Mouse (Mus musculus) ES-Bruce4 (cell line): ENCODE data around the gene Lrrc42. TPM values are rescaled to one million over a fixed set of nuclear protein-coding genes. Genes with fewer than 3 reads are reported as not detected.

ENCODE experiments used
- H3K27ac ChIP-seq: 2 replicates; pipeline ENCODE4 v1.5.1; 2012; ENCODE audit warnings: low read length, inconsistent platforms; ENCODE audit not compliant: insufficient read depth
- H3K27me3 ChIP-seq: 2 replicates; pipeline ENCODE4 v1.6.1; 2012; ENCODE audit warnings: mild to moderate bottlenecking, low read length, inconsistent platforms; ENCODE audit not compliant: control insufficient read depth, poor library complexity, insufficient read depth, severe bottlenecking
- H3K36me3 ChIP-seq: 2 replicates; pipeline ENCODE4 v1.6.1; 2012; ENCODE audit warnings: inconsistent platforms, mild to moderate bottlenecking, low read length, moderate library complexity; ENCODE audit not compliant: control insufficient read depth, poor library complexity, insufficient read depth, severe bottlenecking
- H3K4me1 ChIP-seq: one replicate; pipeline ENCODE4 v1.8.1; 2011; ENCODE audit warnings: low read length; ENCODE audit not compliant: control insufficient read depth, insufficient read depth
- H3K4me3 ChIP-seq: 2 replicates; pipeline ENCODE4 v1.5.1; 2011; ENCODE audit warnings: low read depth, mild to moderate bottlenecking, low read length
- H3K9ac ChIP-seq: 2 replicates; pipeline ENCODE4 v1.6.1; 2012; ENCODE audit warnings: low read depth, mild to moderate bottlenecking, inconsistent platforms; ENCODE audit not compliant: poor library complexity, severe bottlenecking
- H3K9me3 ChIP-seq: replicated peaks from 2 replicates; pipeline ENCODE4 v1.6.1; 2012; ENCODE audit warnings: mild to moderate bottlenecking, low read length, inconsistent platforms; ENCODE audit not compliant: control insufficient read depth, poor library complexity, insufficient read depth, severe bottlenecking
- CTCF ChIP-seq: IDR thresholded peaks from one replicate; pipeline ENCODE4 v1.8.1; 2011; ENCODE audit warnings: low read depth, low read length
- EP300 ChIP-seq: IDR thresholded peaks from 2 replicates; pipeline ENCODE4 v1.6.1; 2011; ENCODE audit warnings: low read depth, low read length; ENCODE audit not compliant: insufficient read depth
- POLR2A ChIP-seq: IDR thresholded peaks from one replicate; pipeline ENCODE4 v1.8.1; 2011; ENCODE audit warnings: low read length; ENCODE audit not compliant: insufficient read depth
- polyA plus RNA-seq: library from polyadenylated mRNA; stranded (reverse); fragments of >200 nt; gene quantifications from 2 replicates; pipeline ENCODE4 v1.2.4, GENCODE M21; 2011; ENCODE audit warnings: low read depth; ENCODE audit not compliant: missing spikeins, insufficient read depth, insufficient read length

Gene Lrrc42
- polyA plus RNA-seq, 1 experiment: 75.4 TPM

DNA sequence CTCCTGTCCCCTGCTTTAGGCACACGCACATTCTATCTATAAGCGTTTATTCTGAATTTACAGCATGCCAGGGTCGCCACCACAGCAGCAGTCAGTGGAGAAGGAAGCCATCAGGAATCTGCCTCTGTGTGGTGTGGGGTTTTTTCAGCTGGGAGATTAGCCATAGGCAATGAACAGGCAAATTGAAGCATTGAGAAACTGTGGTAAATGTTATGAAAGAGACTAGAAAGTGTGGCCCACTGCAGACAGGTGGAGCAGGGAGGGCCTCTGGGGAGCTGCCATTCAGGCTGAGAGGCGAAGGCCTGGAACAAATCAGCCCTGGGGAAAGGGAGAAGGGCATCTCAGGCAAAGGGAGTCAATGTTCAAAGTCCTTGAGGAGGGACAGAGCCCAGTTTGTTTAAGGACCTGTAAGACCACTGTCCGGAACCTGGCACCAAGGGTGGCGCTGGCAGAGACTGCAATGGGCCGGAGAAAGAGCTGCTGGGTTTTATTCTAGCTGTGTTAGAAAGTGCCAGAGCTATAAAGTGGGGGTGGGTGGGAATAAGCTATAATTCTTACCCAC is 46.5 kb upstream of the Lrrc42 start:
- no peaks in the 10 kb centered on the region for H3K9me3 ChIP-seq
- H3K36me3 ChIP-seq: no peaks in the 10 kb centered on the region
- no peak overlapping the region for H3K27ac ChIP-seq
- H3K4me3 ChIP-seq: no peak overlapping the region
- H3K9ac ChIP-seq: no peak overlapping the region
- no peaks in the 10 kb centered on the region for H3K4me1 ChIP-seq
- H3K27me3 ChIP-seq: no peaks in the 10 kb centered on the region
- TF ChIP-seq CTCF (no peak), EP300 (no peak), POLR2A (no peak)

DNA sequence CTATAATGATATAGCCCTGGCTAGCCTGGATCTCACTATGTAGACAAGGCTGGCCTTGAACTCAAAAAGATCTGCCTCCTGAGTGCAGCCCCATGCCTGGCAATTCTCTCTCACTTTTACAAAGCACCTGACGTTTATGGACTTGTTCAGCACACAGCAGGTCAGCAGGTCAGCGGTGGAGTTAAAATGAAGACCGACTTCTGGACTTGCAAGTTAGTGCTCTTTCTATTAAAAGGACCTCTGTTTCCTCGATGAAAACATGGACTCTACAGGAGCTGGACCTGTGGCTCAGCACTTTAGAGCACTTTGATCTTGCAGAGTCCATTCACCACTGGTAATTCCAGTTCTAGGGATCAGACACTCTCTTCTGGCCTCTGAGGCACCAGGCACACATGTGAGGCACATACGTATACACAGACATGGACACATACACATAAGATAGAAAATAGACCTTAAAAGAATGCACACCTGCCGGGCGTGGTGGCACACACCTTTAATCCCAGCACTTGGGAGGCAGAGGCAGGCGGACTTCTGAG is 44.8 kb upstream of the Lrrc42 start:
- no peaks in the 10 kb centered on the region for H3K27me3 ChIP-seq
- H3K9ac ChIP-seq: no peak overlapping the region
- no peak overlapping the region for H3K4me3 ChIP-seq
- H3K4me1 ChIP-seq: no peaks in the 10 kb centered on the region
- H3K27ac ChIP-seq: no peak overlapping the region
- no peaks in the 10 kb centered on the region for H3K36me3 ChIP-seq
- no peaks in the 10 kb centered on the region for H3K9me3 ChIP-seq
- TF ChIP-seq POLR2A (no peak), CTCF (no peak)

DNA sequence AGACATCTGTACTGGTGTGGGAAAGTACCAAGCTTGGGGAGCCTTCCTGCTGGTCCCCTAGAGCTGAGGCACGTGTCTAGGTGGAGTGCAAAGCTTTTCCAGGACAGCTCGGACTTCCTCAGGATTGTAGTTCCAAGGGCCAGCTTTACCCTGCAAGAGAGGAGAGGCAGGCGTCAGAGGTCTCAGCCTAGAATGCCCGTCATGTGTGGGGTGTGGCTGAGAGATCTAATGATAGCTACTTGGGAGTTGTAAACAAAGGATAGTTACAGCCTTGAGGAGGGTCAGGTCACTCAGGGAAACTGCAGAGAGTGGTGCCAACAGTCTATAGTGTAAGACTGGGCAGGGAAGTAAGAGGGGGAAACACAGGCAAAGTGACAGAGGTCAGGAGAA is 38.9 kb upstream of the Lrrc42 start:
- H3K9ac ChIP-seq: no peak overlapping the region
- no peak overlapping the region for H3K27ac ChIP-seq
- no peaks in the 10 kb centered on the region for H3K36me3 ChIP-seq
- no peaks in the 10 kb centered on the region for H3K4me1 ChIP-seq
- TF ChIP-seq EP300: no peak
- no peak for TF ChIP-seq CTCF
- no peak for TF ChIP-seq POLR2A
- H3K4me3 ChIP-seq: no peak overlapping the region
- H3K27me3 ChIP-seq: no peaks in the 10 kb centered on the region
- no peaks in the 10 kb centered on the region for H3K9me3 ChIP-seq

DNA sequence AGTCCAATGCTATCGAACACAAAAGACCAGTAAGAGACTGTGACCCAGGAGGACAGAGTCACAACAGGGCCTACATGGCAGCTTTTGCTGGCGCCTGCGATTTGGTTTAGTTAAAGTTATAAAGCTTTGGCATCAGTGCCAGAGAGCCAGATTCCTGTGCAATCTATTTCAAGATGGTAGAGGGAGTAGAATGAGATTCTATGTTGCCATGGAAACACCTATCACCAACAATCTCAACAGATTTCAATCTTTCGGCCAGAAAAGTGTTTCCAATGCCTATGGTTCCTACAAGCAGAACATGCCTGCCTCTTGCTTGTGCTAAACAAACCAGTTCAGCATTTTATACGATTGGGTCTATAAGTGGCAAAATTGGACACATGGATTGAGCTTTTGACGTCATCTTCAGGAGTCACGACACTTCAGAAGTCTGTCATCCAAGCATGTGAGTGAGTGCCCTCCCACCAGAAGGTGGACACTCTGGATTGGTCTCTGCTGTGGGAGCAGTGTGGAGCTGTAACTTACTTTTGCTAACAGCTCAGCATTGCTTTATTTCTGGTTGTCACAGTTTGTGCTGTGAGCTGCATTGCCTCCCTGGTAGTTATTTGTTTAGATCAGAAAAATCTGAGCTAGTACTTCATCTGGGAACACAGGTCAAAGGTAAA is 38.4 kb upstream of the Lrrc42 start:
- no peaks in the 10 kb centered on the region for H3K27me3 ChIP-seq
- no peaks in the 10 kb centered on the region for H3K9me3 ChIP-seq
- no peaks in the 10 kb centered on the region for H3K36me3 ChIP-seq
- H3K4me1 ChIP-seq: no peaks in the 10 kb centered on the region
- no peak overlapping the region for H3K9ac ChIP-seq
- H3K27ac ChIP-seq: no peak overlapping the region
- H3K4me3 ChIP-seq: no peak overlapping the region
- no peak for TF ChIP-seq EP300
- no peak for TF ChIP-seq CTCF
- TF ChIP-seq POLR2A: no peak

DNA sequence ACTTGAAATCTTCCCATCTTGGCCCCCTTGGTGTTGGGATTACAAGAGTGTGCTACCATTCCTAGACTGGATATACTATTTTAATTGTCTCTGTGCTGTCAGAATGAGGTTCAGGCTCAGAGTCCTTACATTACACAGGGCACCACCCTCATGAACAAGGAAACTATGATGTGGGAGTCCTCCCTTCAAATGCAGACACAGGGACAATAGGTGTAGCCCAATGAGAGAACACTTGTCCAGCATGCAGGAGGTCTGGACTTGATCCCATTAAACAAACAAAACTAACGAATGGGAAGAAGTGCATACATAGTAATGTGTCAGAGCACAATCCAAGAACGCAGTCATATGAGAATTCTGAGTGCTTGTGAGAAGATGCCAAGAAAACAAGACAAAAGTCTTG is 34.2 kb upstream of the Lrrc42 start:
- no peaks in the 10 kb centered on the region for H3K4me1 ChIP-seq
- TF ChIP-seq EP300: no peak
- no peak for TF ChIP-seq POLR2A
- TF ChIP-seq CTCF: no peak
- no peak overlapping the region for H3K27ac ChIP-seq

DNA sequence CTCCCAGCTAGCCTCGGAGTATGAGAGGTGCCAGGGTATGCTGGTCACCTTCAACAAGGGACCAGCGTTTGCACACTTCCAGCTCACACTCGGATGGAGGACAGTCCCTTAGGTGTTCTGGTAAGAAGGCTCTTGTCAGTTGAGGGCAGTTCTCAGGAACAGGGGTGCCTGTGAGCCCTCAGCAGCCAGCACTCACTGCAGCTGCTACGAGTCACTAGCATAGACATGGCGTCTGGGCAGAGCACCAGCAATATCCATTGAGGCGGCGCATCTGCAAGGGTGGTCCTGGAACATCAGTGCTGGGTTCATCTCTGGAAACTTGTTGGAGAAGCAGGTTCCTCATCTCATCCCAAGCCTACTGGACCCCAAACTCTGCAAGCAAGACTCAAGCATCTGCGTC is 33.1 kb upstream of the Lrrc42 start:
- Histone ChIP-seq H3K36me3 (no peaks in the 10 kb centered on the region), H3K9me3 (no peaks in the 10 kb centered on the region), H3K27me3 (no peaks in the 10 kb centered on the region), H3K4me3 (no peak overlapping the region), H3K27ac (no peak overlapping the region), H3K9ac (no peak overlapping the region), H3K4me1 (no peaks in the 10 kb centered on the region)
- TF ChIP-seq EP300 (no peak), POLR2A (no peak), CTCF (no peak)

More for the DNA sequence above, 34.2 kb upstream of the Lrrc42 start:
- H3K36me3 ChIP-seq: no peaks in the 10 kb centered on the region
- no peaks in the 10 kb centered on the region for H3K9me3 ChIP-seq
- H3K27me3 ChIP-seq: no peaks in the 10 kb centered on the region
- H3K4me3 ChIP-seq: no peak overlapping the region
- no peak overlapping the region for H3K9ac ChIP-seq
